Mouse (Mus musculus) right cerebral cortex, adult 2 months (tissue): ENCODE data around the gene Cpeb4.
"Not testable (repeated sequence)": the region's sequence is repeated elsewhere in the genome, so short reads cannot be mapped to it uniquely, and the experiment has no call there.

Experiments used
- DNase-seq, 2 experiments: peaks; one replicate each; pipeline ENCODE4 v3.0.0; 2021 to 2022; ENCODE audit warnings: low spot score in 2 of 2

Cpeb4 gene

GRCm38 (mm10) chr11:31974132-31974531 is 102.1 kb downstream of the Cpeb4 start:
- no peak for DNase-seq

- no peak for DNase-seq
These were observed 102.8 kb downstream of the Cpeb4 start for GRCm38 (mm10) chr11:31974826-31975225.

GRCm38 (mm10) chr11:31975678-31976077 is 103.7 kb downstream of the Cpeb4 start:
- DNase-seq = no peak

- no peak for DNase-seq
These were observed 104.1 kb downstream of the Cpeb4 start for GRCm38 (mm10) chr11:31976137-31976536.

GRCm38 (mm10) chr11:31980089-31980488 is 108.1 kb downstream of the Cpeb4 start:
- DNase-seq = not testable (repeated sequence)

- no peak for DNase-seq
These were observed 109.8 kb downstream of the Cpeb4 start for GRCm38 (mm10) chr11:31981830-31982229.

GRCm38 (mm10) chr11:31982247-31982943 is 110.4 kb downstream of the Cpeb4 start:
- DNase-seq = not testable (repeated sequence)

- DNase-seq = no peak
These were observed 111.2 kb downstream of the Cpeb4 start for GRCm38 (mm10) chr11:31983249-31983648.

GRCm38 (mm10) chr11:31984786-31985185 is 112.8 kb downstream of the Cpeb4 start:
- DNase-seq = no peak
